Mouse (Mus musculus) lung, adult 2 months (tissue): ENCODE measurements around the gene Hps3.

Experiments
- CTCF ChIP-seq: fragments of 200-500 bp; IDR thresholded peaks from 2 replicates; pipeline ENCODE4 v1.5.1; 2011; ENCODE audit warnings: mild to moderate bottlenecking, low read length, control low read depth; ENCODE audit not compliant: insufficient read depth
- POLR2A ChIP-seq: fragments of 200-500 bp; IDR thresholded peaks from 2 replicates; pipeline ENCODE4 v1.6.1; 2011; ENCODE audit warnings: low read depth, mild to moderate bottlenecking, control low read depth, low read length, borderline replicate concordance; ENCODE audit errors: extremely low read depth

DNA sequence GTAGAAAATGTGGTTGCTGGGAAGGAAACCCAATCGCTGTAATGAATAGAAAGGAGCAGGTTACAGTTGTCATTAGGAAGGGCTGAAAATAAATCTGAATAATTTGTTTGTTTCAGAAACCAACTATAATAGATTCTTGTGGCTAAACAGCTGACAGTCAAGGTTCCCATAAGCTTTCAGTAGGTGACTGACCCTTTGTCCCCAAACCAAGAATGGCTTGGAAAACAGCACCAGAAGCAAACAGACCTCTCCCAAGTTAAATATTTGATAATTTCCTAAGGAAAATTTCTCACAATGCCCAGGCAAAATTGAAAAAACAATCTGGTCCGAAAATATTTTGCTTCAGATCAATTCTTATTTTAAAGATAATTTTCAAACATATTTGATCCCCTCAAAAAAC lies 73.8 kb downstream of the Hps3 start:
- TF ChIP-seq POLR2A (no peak), CTCF (no peak)
